Mouse (Mus musculus) cerebellum, adult 2 months (tissue): ENCODE measurements around the gene Rnase13.

Experiments used
- CTCF ChIP-seq: fragments of 200-500 bp; IDR thresholded peaks from 2 replicates; pipeline ENCODE4 v1.5.1; 2011; ENCODE audit warnings: low read depth, mild to moderate bottlenecking, control low read depth, low read length, moderate library complexity, borderline replicate concordance; ENCODE audit not compliant: insufficient read depth
- POLR2A ChIP-seq: fragments of 200-500 bp; IDR thresholded peaks from 2 replicates; pipeline ENCODE4 v1.6.1; 2011; ENCODE audit warnings: low read length, control low read depth, borderline replicate concordance; ENCODE audit not compliant: insufficient read depth

DNA sequence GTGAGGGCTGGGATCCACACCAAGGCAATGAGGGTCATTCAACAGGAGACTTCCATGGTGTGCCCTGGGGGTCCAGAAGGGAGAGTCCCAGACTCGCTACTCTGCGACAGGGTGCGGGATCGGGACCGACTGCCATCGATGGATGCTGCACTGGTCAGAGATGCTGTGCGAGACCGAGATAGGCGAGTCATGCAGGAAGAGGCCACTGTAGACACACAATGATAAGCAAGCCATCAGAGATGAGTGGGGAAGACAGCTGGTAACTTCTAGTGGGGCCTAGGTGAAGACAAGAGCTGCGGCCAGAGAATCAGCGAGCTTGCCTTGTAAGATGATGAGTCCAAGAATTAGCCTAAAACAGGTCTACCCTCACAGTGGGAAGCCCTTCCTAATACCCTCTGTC is 16.5 kb downstream of the Rnase13 start:
- no peak for TF ChIP-seq POLR2A
- no peak for TF ChIP-seq CTCF
